Mouse (Mus musculus) CH12.LX (cell line): ENCODE measurements around the gene Acp1.

ENCODE experiments used
- CHD2 ChIP-seq: IDR thresholded peaks from 2 replicates; pipeline ENCODE4 v1.6.1; 2011; ENCODE audit warnings: low read length, improper control_type of control experiment
- CTCF ChIP-seq, 2 experiments: IDR thresholded peaks in 1 of 2; conservative IDR thresholded peaks in 1 of 2; 2 replicates each; pipeline ENCODE4 v1.5.1; 2011 to 2012; ENCODE audit warnings: low read depth in 2 of 2, low read length in 2 of 2, improper control_type of control experiment in 1 of 2, inconsistent platforms in 1 of 2, mild to moderate bottlenecking in 1 of 2, moderate library complexity in 1 of 2
- E2F4 ChIP-seq: IDR thresholded peaks from 2 replicates; pipeline ENCODE4 v1.6.1; 2011; ENCODE audit warnings: low read depth, low read length, improper control_type of control experiment; ENCODE audit not compliant: insufficient replicate concordance
- EP300 ChIP-seq: IDR thresholded peaks from 2 replicates; pipeline ENCODE4 v1.6.1; 2011; ENCODE audit warnings: low read length, improper control_type of control experiment
- ETS1 ChIP-seq: conservative IDR thresholded peaks from 2 replicates; pipeline ENCODE4 v1.6.1; 2012; ENCODE audit warnings: low read depth, mild to moderate bottlenecking, inconsistent platforms, low read length, improper control_type of control experiment, moderate library complexity
- HCFC1 ChIP-seq: IDR thresholded peaks from 2 replicates; pipeline ENCODE4 v1.6.1; 2012; ENCODE audit warnings: low read depth, mild to moderate bottlenecking, inconsistent platforms, low read length, improper control_type of control experiment
- MAFK ChIP-seq: IDR thresholded peaks from 2 replicates; pipeline ENCODE4 v1.6.1; 2011; ENCODE audit warnings: low read length, improper control_type of control experiment; ENCODE audit not compliant: insufficient replicate concordance
- MYC ChIP-seq: IDR thresholded peaks from 2 replicates; pipeline ENCODE4 v1.6.1; 2011; ENCODE audit warnings: low read depth, mild to moderate bottlenecking, improper control_type of control experiment, low read length
- POLR2A ChIP-seq: IDR thresholded peaks from 2 replicates; pipeline ENCODE4 v1.6.1; 2011; ENCODE audit warnings: low read depth, mild to moderate bottlenecking, improper control_type of control experiment, low read length
- TBP ChIP-seq: conservative IDR thresholded peaks from 2 replicates; pipeline ENCODE4 v1.6.1; 2011; ENCODE audit warnings: low read depth, low read length, improper control_type of control experiment
- UBTF ChIP-seq: IDR thresholded peaks from 2 replicates; pipeline ENCODE4 v1.6.1; 2012; ENCODE audit warnings: low read depth, mild to moderate bottlenecking, inconsistent platforms, low read length, improper control_type of control experiment, moderate library complexity
- USF2 ChIP-seq: conservative IDR thresholded peaks from 2 replicates; pipeline ENCODE4 v1.6.1; 2011; ENCODE audit warnings: low read depth, low read length, improper control_type of control experiment

DNA sequence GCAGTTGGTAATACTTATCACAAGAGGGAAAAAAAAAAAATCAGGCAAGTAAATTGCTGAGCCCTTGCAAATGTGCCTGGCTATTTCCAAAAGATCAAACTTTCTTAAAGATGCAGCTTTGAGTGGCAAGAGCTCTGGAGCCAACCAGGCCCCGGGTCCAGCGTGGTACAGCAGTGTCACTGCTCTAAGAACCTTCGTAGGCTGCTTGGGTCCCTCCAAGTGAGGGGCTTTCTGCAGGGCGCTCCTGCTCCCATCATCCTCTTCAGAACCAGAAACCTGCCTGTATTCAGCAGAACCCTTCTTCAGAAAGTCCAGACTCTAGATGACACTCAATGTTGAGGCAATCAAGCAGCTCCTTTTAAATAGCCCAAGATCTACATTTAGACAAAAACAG is 27.8 kb downstream of the Acp1 start:
- TF ChIP-seq EP300 = no peak
- no peak for TF ChIP-seq CTCF (conservative IDR thresholded peaks at IDR 0.05 in 1 of 2, IDR thresholded peaks at IDR 0.05 in 1 of 2; ENCODE audit: low read depth in 2 of 2, low read length in 2 of 2)
- no peak for TF ChIP-seq MAFK
- no peak for TF ChIP-seq ETS1
- no peak for TF ChIP-seq TBP
- no peak for TF ChIP-seq POLR2A
- TF ChIP-seq HCFC1 = no peak
- no peak for TF ChIP-seq E2F4
- no peak for TF ChIP-seq USF2
- TF ChIP-seq UBTF = no peak
- no peak for TF ChIP-seq CHD2
- no peak for TF ChIP-seq MYC
